Mouse (Mus musculus): ENCODE measurements around the gene Nr1h3.

DNA sequence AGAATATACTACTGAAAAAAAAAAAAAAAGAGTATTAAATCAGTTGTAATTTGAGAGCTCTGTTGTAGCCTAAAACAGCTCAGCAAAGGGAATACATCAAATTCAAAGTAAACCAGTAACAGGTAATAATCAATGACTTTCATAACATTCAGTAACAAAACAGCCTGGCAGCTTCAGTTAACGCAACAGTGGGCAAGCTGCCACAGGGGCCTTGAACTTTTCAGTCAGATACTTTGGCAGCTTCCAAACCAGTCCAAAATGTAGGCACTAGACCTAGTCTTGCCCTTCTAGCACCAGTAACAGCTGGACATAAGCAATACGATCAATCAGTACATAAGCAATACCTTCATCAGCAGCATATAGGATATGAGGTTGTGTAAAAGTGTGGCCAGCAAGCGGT, 48.5 kb downstream of the Nr1h3 start:
- TF ChIP-seq POLR2A (IDR thresholded peaks at IDR 0.05; ENCODE audit: low read depth, low read length) (no peak), NRF1 (IDR thresholded peaks at IDR 0.05; ENCODE audit: low read depth, low read length) (no peak), CTCF (conservative IDR thresholded peaks at IDR 0.05 in 1 of 2, IDR thresholded peaks at IDR 0.05 in 1 of 2; ENCODE audit: low read depth in 2 of 2, low read length in 2 of 2) (no peak), MAFK (IDR thresholded peaks at IDR 0.05; ENCODE audit: insufficient replicate concordance, low read length) (no peak), HCFC1 (IDR thresholded peaks at IDR 0.05; ENCODE audit: low read depth, low read length) (no peak), USF1 (IDR thresholded peaks at IDR 0.05; ENCODE audit: low read depth, low read length) (no peak), SIN3A (IDR thresholded peaks at IDR 0.05; ENCODE audit: low read length) (no peak)
